Mouse (Mus musculus) gastrocnemius, adult 8-10 months (tissue): ENCODE results near the gene Gm10097. TPM values are rescaled to one million over a fixed set of nuclear protein-coding genes. Genes with fewer than 3 reads are reported as not detected.

Experiments
- DNase-seq, 2 experiments: peaks; one replicate each; pipeline ENCODE4 v3.0.0; 2022; ENCODE audit warnings: low spot score in 2 of 2
- total RNA-seq, 4 experiments: library from RNA; stranded (reverse); gene quantifications; 2 replicates each; pipeline ENCODE4 v1.2.4; 2022

The Gm10097 gene
- total RNA-seq, 4 experiments from 2014 or later, result 0.10 to 0.17 (median 0.11) TPM; not detected in 1

DNA sequence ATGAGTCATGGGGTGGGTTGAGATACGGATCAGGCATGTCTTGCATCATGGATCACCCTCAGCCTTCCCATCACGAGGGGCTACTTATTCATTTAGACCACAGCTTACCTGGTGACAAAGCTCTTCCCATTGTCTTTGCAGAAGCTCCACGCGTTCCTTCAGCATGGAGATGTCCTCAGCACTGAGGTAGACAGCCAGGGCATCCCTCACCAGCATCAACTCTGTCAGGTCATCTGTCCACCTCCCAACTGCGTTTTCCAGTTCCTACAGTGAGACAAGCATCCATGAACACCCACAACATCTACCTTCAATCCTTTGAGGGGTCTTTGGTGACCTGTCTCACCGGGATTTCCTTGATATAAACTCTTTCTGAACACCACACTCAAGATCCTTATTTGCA, 14.7 kb downstream of the Gm10097 start:
- no peak for DNase-seq

DNA sequence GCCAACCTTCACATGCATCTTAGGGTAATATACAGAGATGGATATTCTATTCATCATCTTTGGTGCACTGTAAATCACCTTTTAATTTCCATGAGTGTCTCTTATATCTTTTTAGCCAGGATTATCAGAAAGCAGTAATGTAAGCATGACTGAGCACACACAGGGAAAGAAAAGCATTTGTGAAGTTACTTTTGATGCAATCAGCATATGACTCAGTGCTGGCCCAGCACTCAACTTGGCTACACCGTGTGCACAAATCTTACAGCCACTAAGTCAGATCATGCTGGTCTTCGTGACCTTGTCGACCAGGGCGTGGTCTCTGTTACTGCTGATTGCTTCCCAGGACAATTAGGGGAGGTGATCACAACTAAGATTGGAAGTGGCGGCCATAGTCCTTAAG, 16.8 kb downstream of the Gm10097 start:
- DNase-seq, result no peak

DNA sequence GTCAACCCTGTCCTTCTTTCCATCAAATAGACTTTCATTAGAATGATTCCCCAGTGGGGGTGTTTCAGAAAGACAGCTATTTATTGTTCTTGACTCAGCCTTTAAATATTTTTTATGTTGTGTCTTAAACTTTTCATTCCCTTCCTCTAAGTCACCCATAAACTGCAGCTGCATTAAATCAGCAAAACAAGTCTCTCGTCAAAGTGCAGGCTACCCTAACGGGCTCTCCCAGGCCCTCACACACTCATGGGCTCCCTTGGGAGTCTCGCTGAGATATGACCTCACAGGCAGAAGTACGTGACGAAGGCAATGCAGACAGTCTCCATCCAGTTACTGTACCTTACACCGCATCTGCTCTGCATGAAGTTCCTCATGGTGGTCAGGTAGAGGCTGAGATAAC, 17.3 kb downstream of the Gm10097 start:
- no peak for DNase-seq

DNA sequence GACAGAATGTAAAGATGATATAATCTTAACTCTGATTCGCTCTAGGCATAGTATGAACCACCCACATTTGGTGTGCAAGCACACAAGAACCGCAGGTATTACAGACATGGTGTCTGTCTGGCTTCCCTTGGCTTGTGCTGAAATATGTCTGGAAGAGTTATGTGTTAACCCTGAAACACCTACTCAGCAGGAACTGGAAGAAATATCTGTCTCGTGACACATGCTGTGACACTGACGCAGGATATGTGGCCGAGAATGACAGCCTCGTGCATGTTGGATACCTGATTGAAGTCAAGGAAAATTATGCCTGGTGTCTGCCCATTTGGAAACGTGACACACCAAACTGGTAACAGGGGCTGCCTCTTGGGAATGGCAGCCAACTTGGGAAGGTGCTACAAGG, 18.3 kb downstream of the Gm10097 start:
- DNase-seq, result no peak

DNA sequence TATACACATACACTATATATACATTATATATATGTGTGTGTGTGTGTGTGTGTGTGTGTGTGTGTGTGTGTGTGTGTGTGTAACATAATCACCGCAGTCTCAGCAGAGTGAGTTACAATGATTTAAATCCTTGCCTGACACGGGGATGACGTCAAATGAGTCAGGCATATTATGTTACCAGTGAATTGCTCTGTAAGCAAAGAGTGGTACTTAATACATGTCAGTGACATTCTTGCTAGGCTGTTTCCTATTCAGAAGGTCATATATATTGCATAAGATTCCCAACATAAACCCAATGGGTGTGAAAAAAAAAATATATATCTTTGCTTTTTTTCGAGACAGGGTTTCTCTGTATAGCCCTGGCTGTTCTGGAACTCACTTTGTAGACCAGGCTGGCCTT, 20.1 kb downstream of the Gm10097 start:
- no peak for DNase-seq

DNA sequence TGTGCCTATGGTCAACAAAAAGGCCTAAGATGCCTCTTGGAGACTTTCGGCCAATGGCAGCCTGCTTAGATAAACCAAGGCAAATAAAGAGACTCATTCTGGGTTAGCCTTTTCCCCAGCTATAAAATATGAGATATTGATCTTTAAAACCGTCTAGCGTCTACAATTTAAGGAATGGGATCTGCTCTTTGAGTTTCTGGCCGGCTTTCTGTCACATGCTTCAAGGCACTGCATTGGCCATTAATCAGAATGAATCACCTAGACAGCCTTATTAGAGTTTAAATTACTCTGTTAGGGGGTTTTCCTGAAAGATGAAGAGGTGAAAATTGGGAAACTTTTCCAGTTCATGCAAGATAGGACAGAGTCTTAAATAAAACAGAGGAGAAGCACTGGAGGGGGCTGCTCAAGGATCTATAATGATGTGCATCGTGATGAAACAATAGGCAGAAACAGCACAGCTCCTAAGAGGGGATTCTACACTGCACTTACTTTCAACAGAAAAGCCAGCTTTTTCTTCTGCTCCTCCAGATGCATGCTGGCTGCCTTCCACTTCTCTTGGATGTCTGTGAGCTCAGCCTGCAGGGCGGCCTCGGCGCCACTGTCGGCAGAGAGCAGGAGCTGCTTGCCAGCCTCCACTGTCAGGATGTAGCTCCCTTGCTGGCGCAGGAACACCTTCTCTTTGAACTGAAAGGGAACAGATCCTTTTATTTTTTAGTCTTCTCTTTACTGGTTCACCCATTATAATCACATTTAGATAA, 28.2 kb downstream of the Gm10097 start:
- peak; percentile 14 to 40 for DNase-seq

DNA sequence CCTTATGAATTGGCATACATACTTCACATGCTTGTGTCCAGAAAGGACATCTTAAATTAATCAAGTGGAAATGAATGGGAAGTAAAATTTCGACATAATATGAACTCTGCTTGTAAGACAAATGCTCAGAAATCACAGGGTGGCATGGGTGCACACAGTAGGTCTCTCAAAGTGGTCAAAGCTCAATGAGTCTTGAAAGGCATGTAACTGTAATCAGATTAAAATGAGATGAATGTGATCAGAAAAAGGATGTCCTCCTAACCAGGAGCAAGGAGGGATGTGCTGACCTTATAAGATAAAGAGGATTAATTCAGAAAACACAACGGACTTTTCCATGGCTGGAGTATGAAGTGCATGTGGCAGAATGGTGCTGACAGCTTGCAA, 28.8 kb downstream of the Gm10097 start:
- DNase-seq, result no peak

DNA sequence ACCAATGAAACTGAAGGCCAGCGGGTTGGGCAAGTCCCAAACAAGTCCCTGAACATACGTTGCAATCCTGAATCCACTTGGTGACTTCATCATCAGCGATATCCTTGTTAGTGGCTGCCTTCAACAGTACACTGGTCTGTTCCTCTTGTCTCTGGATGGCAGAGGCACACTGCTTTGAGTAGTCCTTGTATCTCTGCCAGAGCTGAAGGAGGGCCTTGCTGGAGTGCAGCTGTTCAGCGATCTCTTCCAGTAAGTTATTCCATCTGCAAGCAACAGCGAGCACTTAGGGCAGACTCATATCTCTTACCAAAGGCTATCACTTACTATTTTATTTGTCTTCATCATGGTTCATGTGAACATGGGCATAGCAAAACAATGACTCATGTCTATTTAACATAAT, 41.8 kb downstream of the Gm10097 start:
- DNase-seq, result peak; percentile 3 to 22

DNA sequence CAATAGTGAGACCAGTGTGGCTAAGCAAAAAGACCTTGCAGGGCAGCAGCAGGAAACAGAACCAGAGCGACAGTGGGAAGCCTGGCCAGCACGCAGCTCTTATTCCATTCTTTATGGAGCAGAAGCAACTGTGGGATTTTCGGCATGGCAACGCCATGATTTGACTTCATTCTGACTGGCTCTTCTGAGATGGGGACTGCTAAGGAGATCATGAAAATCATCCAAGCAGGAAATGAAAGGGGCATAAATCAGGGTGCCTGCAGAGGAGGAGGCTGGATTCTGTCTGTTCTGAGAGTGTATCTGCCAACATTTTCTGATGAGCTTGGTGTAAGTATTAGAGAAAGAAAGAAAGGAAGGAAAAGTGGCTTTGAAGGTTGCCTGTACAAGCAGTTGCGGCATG, 47.2 kb downstream of the Gm10097 start:
- no peak for DNase-seq

DNA sequence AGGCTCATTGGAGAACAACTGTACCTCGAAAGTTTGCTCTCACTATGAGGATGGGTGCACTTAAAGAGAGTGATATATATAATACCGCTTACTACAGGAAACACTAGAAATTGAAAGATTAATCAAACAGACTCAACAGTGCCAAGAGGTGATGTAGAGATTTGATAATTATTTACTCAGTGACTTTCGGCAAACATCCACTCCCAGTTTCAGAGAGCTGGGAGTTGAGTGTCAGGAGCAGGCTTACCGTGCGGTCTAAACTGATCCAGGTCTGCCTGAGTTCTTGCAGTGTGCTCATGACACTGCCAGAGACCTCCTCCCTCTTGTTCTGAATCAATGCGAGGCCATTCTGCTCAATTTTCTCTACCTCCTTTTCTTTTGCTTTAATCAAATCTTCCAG, 47.7 kb downstream of the Gm10097 start:
- no peak for DNase-seq
